Mouse (Mus musculus) bone marrow macrophage, adult 2 months (primary cell): ENCODE results near the gene Smco2.

Experiments used
- CTCF ChIP-seq: IDR thresholded peaks from 2 replicates; pipeline ENCODE4 v1.5.1; 2012; ENCODE audit warnings: low read depth, mild to moderate bottlenecking, low read length, moderate library complexity
- POLR2A ChIP-seq: IDR thresholded peaks from 2 replicates; pipeline ENCODE4 v1.6.1; 2012; ENCODE audit warnings: mild to moderate bottlenecking, low read depth, low read length, borderline replicate concordance

GRCm38 (mm10) chr6:146910801-146911200 lies 60.9 kb downstream of the Smco2 start:
- TF ChIP-seq POLR2A = no peak
- TF ChIP-seq CTCF = no peak
